Comparison of ENCODE assay signal across 8 mouse cellular contexts in genomic region chr4:56802669-56803150, GRCm38 (mm10). TPM values are rescaled to one million over a fixed set of nuclear protein-coding genes. Genes with fewer than 3 reads are reported as not detected.
DNase-seq lines count a peak whose midpoint lies in the region; ATAC-seq lines count a peak whose summit lies in the region.

No protein-coding gene starts in this region.

- peaks cover 59% of the 10 kb centered on the region for H3K36me3 ChIP-seq in kidney, embryonic 15.5 days
- H3K36me3 ChIP-seq in embryonic facial prominence, embryonic 12.5 days = peaks cover 43% of the 10 kb centered on the region
- H3K36me3 ChIP-seq in limb, embryonic 10.5 days = peaks cover 67% of the 10 kb centered on the region
- peaks cover 41% of the 10 kb centered on the region for H3K36me3 ChIP-seq in neural tube, embryonic 12.5 days

- peak overlapping the region; percentile 76 for H3K4me2 ChIP-seq in kidney, embryonic 15.5 days
- H3K4me2 ChIP-seq in embryonic facial prominence, embryonic 12.5 days (replicated peaks) = peak overlapping the region; percentile 69
- peak overlapping the region; percentile 79 for H3K4me2 ChIP-seq in neural tube, embryonic 12.5 days (replicated peaks)

- no peak for DNase-seq in kidney, adult 11 months
- DNase-seq in limb, embryonic 10.5 days (ENCODE audit: low spot score) = no peak
- no peak for DNase-seq in layer of hippocampus, postnatal 10 days (ENCODE audit: low spot score in 2 of 2)
- no peak for DNase-seq in layer of hippocampus, adult 8-10 months (ENCODE audit: low spot score in 2 of 2)
- no peak for DNase-seq in thymus, postnatal 4 days

- WGBS in kidney, embryonic 15.5 days = 2% methylated on average over 25 of the region's 25 CpGs
- WGBS in embryonic facial prominence, embryonic 12.5 days = 1% methylated on average over 25 of the region's 25 CpGs
- 2% methylated on average over 25 of the region's 25 CpGs for WGBS in limb, embryonic 10.5 days
- WGBS in neural tube, embryonic 12.5 days = 2% methylated on average over 25 of the region's 25 CpGs

- H3K27me3 ChIP-seq in kidney, embryonic 15.5 days = no peaks in the 10 kb centered on the region
- no peaks in the 10 kb centered on the region for H3K27me3 ChIP-seq in embryonic facial prominence, embryonic 12.5 days
- H3K27me3 ChIP-seq in limb, embryonic 10.5 days (ENCODE audit: low read depth, poor library complexity, severe bottlenecking) = no peaks in the 10 kb centered on the region
- H3K27me3 ChIP-seq in neural tube, embryonic 12.5 days (replicated peaks) = no peaks in the 10 kb centered on the region

- H3K27ac ChIP-seq in kidney, embryonic 15.5 days = peak overlapping the region; percentile 85
- peak overlapping the region; percentile 85; the same call in 1 of the 2 replicates for H3K27ac ChIP-seq in embryonic facial prominence, embryonic 12.5 days
- H3K27ac ChIP-seq in limb, embryonic 10.5 days = peak overlapping the region; percentile 95
- 0 out of 2 replicates have a peak overlapping the region, but pooled peaks have one; percentile 57 for H3K27ac ChIP-seq in neural tube, embryonic 12.5 days

- H3K4me1 ChIP-seq in kidney, embryonic 15.5 days = peaks cover 25% of the 10 kb centered on the region
- peaks cover 16% of the 10 kb centered on the region for H3K4me1 ChIP-seq in embryonic facial prominence, embryonic 12.5 days
- peaks cover 20% of the 10 kb centered on the region for H3K4me1 ChIP-seq in limb, embryonic 10.5 days
- peaks cover 20% of the 10 kb centered on the region for H3K4me1 ChIP-seq in neural tube, embryonic 12.5 days

- peak; percentile 38; the same call in 1 of the 2 replicates for ATAC-seq in kidney, embryonic 15.5 days (replicated peaks; ENCODE audit: low FRiP score)
- no peak; the same call in 1 of the 2 replicates for ATAC-seq in embryonic facial prominence, embryonic 12.5 days (ENCODE audit: insufficient number of reproducible peaks, insufficient read depth, low FRiP score, low TSS enrichment)
- ATAC-seq in neural tube, embryonic 12.5 days (ENCODE audit: low FRiP score, low read depth) = no peak

- peak overlapping the region; percentile 76 for H3K4me3 ChIP-seq in kidney, embryonic 15.5 days (replicated peaks)
- peak overlapping the region; percentile 97 for H3K4me3 ChIP-seq in embryonic facial prominence, embryonic 12.5 days
- H3K4me3 ChIP-seq in limb, embryonic 10.5 days = peak overlapping the region; percentile 98
- peak overlapping the region; percentile 88 for H3K4me3 ChIP-seq in neural tube, embryonic 12.5 days

- no peaks in the 10 kb centered on the region for H3K9me3 ChIP-seq in kidney, embryonic 15.5 days (replicated peaks)
- no peaks in the 10 kb centered on the region for H3K9me3 ChIP-seq in embryonic facial prominence, embryonic 12.5 days
- no peaks in the 10 kb centered on the region for H3K9me3 ChIP-seq in limb, embryonic 10.5 days (replicated peaks)
- no peaks in the 10 kb centered on the region for H3K9me3 ChIP-seq in neural tube, embryonic 12.5 days

- peak overlapping the region; percentile 81 for H3K9ac ChIP-seq in kidney, embryonic 15.5 days
- peak overlapping the region; percentile 92 for H3K9ac ChIP-seq in embryonic facial prominence, embryonic 12.5 days
- H3K9ac ChIP-seq in neural tube, embryonic 12.5 days = peak overlapping the region; percentile 87

RNA-seq across cellular contexts. Expression of gene Fam206a, which starts 0.6 kb away (rescaled TPM):
- polyA plus RNA-seq in kidney, embryonic 15.5 days (2015; fragmentation: Nextera tagmentation; extraction: Ambion mirVana) = 19.8 and 20.4 TPM in 2 replicates
- 21.9 and 23.9 TPM in 2 replicates for polyA plus RNA-seq in embryonic facial prominence, embryonic 12.5 days (2016; fragmentation: Nextera tagmentation; extraction: Ambion mirVana)
- polyA plus RNA-seq in limb, embryonic 10.5 days (2016; fragmentation: Nextera tagmentation; extraction: Ambion mirVana) = 28.0 and 28.5 TPM in 2 replicates
- 19.4 and 21.2 TPM in 2 replicates for polyA plus RNA-seq in neural tube, embryonic 12.5 days (2016; fragmentation: Nextera tagmentation; extraction: Ambion mirVana)
- 10 to 100 TPM; 17.8 to 17.9 TPM for total RNA-seq in layer of hippocampus, postnatal 10 days (2021)
- 10 to 100 TPM; 12.6 to 20.5 (median 17.6) TPM for total RNA-seq in layer of hippocampus, adult 8-10 months (2022)

RNA-seq across cellular contexts. Expression of gene Elp1, which starts 0.6 kb away (rescaled TPM):
- polyA plus RNA-seq in kidney, embryonic 15.5 days (2015; fragmentation: Nextera tagmentation; extraction: Ambion mirVana) = 44.1 and 44.8 TPM in 2 replicates
- polyA plus RNA-seq in embryonic facial prominence, embryonic 12.5 days (2016; fragmentation: Nextera tagmentation; extraction: Ambion mirVana) = 85.0 and 85.2 TPM in 2 replicates
- 91.9 and 96.8 TPM in 2 replicates for polyA plus RNA-seq in limb, embryonic 10.5 days (2016; fragmentation: Nextera tagmentation; extraction: Ambion mirVana)
- polyA plus RNA-seq in neural tube, embryonic 12.5 days (2016; fragmentation: Nextera tagmentation; extraction: Ambion mirVana) = 74.0 and 77.4 TPM in 2 replicates
- 10 to 100 TPM; 73.8 to 78.5 TPM for total RNA-seq in layer of hippocampus, postnatal 10 days (2021)
- 10 to 100 TPM; 57.1 to 81.6 (median 66.7) TPM for total RNA-seq in layer of hippocampus, adult 8-10 months (2022)

RNA-seq across cellular contexts. Expression of gene Actl7a, which starts 59.5 kb away (rescaled TPM):
- polyA plus RNA-seq in kidney, embryonic 15.5 days (2015; fragmentation: Nextera tagmentation; extraction: Ambion mirVana) = 0.10 TPM in 1 of 2 replicates, not detected in the other
- polyA plus RNA-seq in embryonic facial prominence, embryonic 12.5 days (2016; fragmentation: Nextera tagmentation; extraction: Ambion mirVana) = not detected in 2 replicates
- polyA plus RNA-seq in limb, embryonic 10.5 days (2016; fragmentation: Nextera tagmentation; extraction: Ambion mirVana) = not detected in 2 replicates
- not detected in 2 replicates for polyA plus RNA-seq in neural tube, embryonic 12.5 days (2016; fragmentation: Nextera tagmentation; extraction: Ambion mirVana)
- not detected for total RNA-seq in layer of hippocampus, postnatal 10 days (2021)
- not detected for total RNA-seq in layer of hippocampus, adult 8-10 months (2022)
